Mouse (Mus musculus) lung, adult 10 weeks (tissue): ENCODE results near the gene Slc22a23. TPM values are rescaled to one million over a fixed set of nuclear protein-coding genes. Genes with fewer than 3 reads are reported as not detected.

Experiments used
- polyA plus RNA-seq: library from polyadenylated mRNA; stranded (reverse); fragments of 350-450 nt; fragmentation: Illumina TruSeq; extraction: RNeasy Lipid Tissue Mini Kit (QIAGEN cat#74804); gene quantifications from one replicate; pipeline ENCODE4 v1.2.3, GENCODE M21; 2014; ENCODE audit warnings: low read depth, low replicate concordance; ENCODE audit not compliant: insufficient read depth

Gene Slc22a23
- polyA plus RNA-seq = 13.4 TPM

DNA sequence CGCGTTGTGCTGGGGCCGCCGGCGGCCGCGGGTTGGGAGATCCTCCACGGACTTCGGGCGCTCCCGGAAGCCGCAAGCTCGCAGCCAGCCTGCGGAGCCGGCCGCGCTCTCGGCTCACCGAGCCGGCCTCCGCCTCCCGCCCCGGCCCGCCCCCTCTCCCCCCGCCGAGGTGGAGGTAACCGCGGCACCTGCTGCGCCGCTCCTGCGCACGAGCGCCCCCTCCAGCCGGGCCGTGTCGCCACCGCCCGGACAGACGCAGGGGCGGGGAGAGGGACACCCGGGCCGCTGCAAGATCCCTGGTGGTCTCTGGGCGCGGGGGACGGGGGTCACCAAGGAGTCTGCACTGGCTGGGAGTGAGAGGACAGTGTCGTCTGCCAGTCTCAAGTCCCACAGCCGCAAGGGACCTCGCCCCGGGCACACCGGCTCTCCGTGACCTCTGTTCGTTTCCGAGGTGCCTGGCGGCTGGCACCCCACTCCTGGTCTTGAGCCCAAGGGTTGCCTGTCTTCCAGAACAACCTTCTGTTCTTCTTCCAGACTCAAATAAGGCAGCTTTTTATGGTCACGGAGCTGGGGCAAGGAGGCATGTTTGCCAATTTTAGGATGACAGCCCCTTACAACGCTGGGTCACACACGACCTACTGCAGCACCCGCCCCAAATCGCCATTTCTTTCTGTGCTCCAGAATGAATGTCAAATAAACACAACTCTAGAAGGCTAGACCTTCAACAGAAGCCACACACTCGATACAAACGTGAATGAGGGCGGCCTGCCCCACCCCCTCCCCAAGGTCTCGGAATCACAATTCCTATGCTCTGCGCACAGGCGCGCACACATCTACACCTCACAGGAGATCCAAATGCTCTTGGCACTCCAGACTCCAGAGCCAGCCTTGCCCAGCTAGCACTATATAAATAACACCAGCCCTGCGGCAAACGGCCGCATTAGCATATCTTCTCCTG, at the start of gene Slc22a23:
Slc22a23 (minus strand) TSS at position 55 of the 958 bp plus-strand sequence.

GRCm38 (mm10) chr13:34162491-34163303, 182.3 kb downstream of the Slc22a23 start, which contains the start of gene Psmg4:
Gene Psmg4 (plus strand): TSS chr13:34162964.

DNA sequence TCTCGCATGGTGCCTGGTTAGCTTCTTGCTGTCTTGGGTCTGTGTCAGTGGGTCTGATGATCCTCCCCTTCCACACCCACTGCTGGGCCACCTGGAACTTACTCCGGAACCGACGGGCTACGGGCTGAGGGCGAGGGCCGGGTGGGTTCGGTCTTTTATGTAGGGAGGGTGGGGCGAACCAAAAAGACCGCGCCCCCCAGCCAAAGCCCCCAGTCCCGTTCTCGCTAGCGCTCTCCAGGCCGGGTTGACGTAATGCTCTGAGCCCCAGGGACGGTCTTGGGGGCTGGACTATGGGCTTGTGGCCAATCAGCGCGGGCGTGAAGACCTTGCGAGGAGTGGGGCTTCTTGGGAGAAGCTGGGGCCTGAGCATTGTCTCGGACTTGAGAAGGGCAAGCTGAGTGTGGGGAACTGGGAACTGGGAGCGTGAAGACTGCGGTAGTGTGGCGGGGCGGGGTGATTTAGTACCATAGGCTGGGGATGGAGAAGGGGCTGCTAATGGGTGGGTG, 214.7 kb downstream of the Slc22a23 start, which contains the start of gene Tubb2b:
Tubb2b (minus strand) TSS at position 241 of the 506 bp plus-strand sequence.

Other genes starting within 250 kb of the Slc22a23 start
- 4.9 TPM for gene Tubb2b, start 214.7 kb downstream of the Slc22a23 start, polyA plus RNA-seq
- gene Psmg4, start 182.2 kb downstream of the Slc22a23 start, polyA plus RNA-seq = 50.5 TPM